Mouse (Mus musculus): ENCODE data around the gene F13b.

DNA sequence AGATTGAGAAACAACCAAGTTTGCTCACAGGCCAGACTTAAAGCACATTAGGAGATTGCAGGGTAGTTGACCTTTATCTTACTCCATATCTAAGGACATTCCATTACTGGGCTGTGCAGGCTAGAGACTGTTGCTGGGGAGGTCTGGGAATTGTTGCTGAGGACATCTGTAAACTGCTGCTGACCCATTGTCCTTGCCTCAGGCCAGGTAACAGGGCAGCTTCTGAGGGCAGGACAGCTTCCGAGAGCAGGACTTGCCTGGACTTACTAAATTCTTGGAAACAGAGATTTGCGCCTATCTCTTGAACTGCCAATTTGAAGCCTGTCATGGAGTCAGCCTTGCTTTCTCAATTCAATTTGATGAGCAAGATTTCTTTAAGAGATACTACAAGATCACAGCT lies 6.1 kb upstream of the F13b start:
- TF ChIP-seq CTCF (IDR thresholded peaks at IDR 0.05; ENCODE audit: low read depth, low read length) (no peak), POLR2A (IDR thresholded peaks at IDR 0.05; ENCODE audit: insufficient read depth, low read length) (no peak), EP300 (IDR thresholded peaks at IDR 0.05; ENCODE audit: insufficient read depth, low read depth, low read length) (peak; percentile 99)
